Mouse (Mus musculus): ENCODE measurements around the gene Usp49. TPM values are rescaled to one million over a fixed set of nuclear protein-coding genes. Genes with fewer than 3 reads are reported as not detected.

The Usp49 gene
- polyA plus RNA-seq, 1 experiment: 4.6 TPM

DNA sequence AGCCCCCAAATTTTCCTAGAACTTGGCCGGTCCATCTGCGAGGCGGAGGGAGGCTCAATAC is 63.8 kb downstream of the Usp49 start, which contains the start of gene Gm21981:
TSS of gene Gm21981 (minus strand) at position 14 of the 61 bp plus-strand sequence.
- TF ChIP-seq CTCF (IDR thresholded peaks at IDR 0.05; ENCODE audit: extremely low read depth, insufficient read length, insufficient replicate concordance, low read depth, low read length): no peak
- TF ChIP-seq POLR2A (IDR thresholded peaks at IDR 0.05; ENCODE audit: low read depth, low read length): no peak
- WGBS: 3% methylated on average over 3 of the region's 3 CpGs
- H3K27ac ChIP-seq (ENCODE audit: insufficient read depth, low read depth, low read length): no peak within 1 kb of the TSS
- H3K36me3 ChIP-seq (ENCODE audit: control insufficient read depth, insufficient read depth, low read length): no peaks in the 10 kb centered on the region
- no peaks in the 10 kb centered on the region for H3K27me3 ChIP-seq (ENCODE audit: control insufficient read depth, insufficient read depth, low read length)
- H3K4me3 ChIP-seq (ENCODE audit: low read depth, low read length): peak within 1 kb of the TSS; percentile 86
- peaks cover 2% of the 10 kb centered on the region for H3K4me1 ChIP-seq (ENCODE audit: control insufficient read depth, insufficient read depth, insufficient read length, low read length)

DNA sequence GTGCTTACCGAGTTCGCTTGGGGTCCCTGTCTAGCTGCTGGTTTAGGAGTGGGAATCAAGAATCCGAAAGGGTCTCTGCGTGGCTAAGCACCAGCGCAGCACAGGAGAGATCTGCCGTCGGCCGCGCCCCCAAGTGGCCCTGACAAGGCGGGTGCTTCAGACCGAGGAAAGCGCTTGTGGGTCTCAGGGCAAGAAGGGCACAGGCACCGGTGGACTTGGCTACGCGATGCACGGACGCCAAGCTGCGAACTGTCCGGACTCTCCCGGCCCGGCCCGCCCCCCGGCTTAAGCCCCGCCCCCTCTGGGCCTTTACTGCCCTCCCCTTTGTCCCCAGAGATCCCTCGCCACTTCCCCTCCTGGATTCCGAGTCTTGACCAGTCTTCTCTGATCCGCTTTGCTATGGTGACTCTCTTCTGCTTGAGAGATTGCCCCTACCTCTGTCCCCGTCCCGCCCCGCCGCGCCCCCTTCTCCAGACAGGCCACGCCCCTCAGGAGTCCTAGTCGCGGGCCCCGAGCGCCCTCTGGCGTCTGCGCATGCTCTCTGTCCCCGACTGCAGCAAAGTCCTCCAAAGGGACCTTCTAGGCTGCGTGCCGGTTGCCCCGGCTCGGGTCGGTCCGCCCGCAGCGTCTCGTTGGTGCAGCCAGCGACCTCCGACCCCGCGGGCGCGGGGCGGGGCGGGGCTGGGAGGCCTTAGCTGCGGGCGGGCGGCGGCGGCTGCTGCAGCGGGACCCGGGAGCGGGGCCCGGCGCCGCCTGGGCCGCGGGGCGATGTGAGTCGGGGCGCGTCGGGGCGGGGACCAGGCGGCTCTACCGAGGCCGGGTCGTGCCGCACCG is 64.2 kb downstream of the Usp49 start, which contains the start of gene Prickle4:
TSS of gene Prickle4 (minus strand) at position 234 of the 834 bp plus-strand sequence.
- no peak within 1 kb of the TSS for H3K27ac ChIP-seq (ENCODE audit: insufficient read depth, low read depth, low read length)
- H3K27me3 ChIP-seq (ENCODE audit: control insufficient read depth, insufficient read depth, low read length): no peaks in the 10 kb centered on the region
- H3K4me1 ChIP-seq (ENCODE audit: control insufficient read depth, insufficient read depth, insufficient read length, low read length): peaks cover 2% of the 10 kb centered on the region; the same call in 1 of the 2 replicates
- peak within 1 kb of the TSS; percentile 86 for H3K4me3 ChIP-seq (ENCODE audit: low read depth, low read length)
- TF ChIP-seq CTCF (IDR thresholded peaks at IDR 0.05; ENCODE audit: extremely low read depth, insufficient read length, insufficient replicate concordance, low read depth, low read length) (peak; percentile 64), POLR2A (IDR thresholded peaks at IDR 0.05; ENCODE audit: low read depth, low read length) (no peak)
- peaks cover 2% of the 10 kb centered on the region; the same call in 1 of the 2 replicates for H3K36me3 ChIP-seq (ENCODE audit: control insufficient read depth, insufficient read depth, low read length)
- 1% methylated on average over 82 of the region's 82 CpGs for WGBS

DNA sequence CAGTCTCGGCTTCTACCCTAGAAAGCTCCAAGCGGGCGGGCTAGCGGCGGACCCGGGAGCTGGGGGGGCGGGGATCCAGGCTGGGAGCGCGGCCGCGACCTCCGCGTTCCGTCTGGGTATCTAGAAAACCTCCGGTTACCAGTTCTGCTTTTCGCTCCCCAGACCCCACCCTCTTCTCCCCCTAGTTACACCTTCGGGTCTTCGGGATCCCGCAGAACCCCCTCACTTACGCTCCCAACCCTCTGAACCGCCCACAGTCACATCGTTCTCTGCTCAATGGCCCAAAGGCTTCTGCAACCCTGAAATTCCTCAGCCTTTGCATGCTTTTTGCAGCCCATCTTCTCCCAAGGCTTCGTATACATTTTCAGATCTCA is 64.8 kb downstream of the Usp49 start:
- TF ChIP-seq POLR2A (IDR thresholded peaks at IDR 0.05; ENCODE audit: low read depth, low read length) (no peak), CTCF (IDR thresholded peaks at IDR 0.05; ENCODE audit: extremely low read depth, insufficient read length, insufficient replicate concordance, low read depth, low read length) (no peak)
- Histone ChIP-seq H3K4me1 (ENCODE audit: control insufficient read depth, insufficient read depth, insufficient read length, low read length) (peaks cover 2% of the 10 kb centered on the region; the same call in 1 of the 2 replicates), H3K4me3 (ENCODE audit: low read depth, low read length) (peak overlapping the region; percentile 86), H3K36me3 (ENCODE audit: control insufficient read depth, insufficient read depth, low read length) (peaks cover 2% of the 10 kb centered on the region; the same call in 1 of the 2 replicates), H3K27me3 (ENCODE audit: control insufficient read depth, insufficient read depth, low read length) (no peaks in the 10 kb centered on the region), H3K27ac (ENCODE audit: insufficient read depth, low read depth, low read length) (no peak overlapping the region)
- under 1% methylated on average over 23 of the region's 23 CpGs for WGBS

DNA sequence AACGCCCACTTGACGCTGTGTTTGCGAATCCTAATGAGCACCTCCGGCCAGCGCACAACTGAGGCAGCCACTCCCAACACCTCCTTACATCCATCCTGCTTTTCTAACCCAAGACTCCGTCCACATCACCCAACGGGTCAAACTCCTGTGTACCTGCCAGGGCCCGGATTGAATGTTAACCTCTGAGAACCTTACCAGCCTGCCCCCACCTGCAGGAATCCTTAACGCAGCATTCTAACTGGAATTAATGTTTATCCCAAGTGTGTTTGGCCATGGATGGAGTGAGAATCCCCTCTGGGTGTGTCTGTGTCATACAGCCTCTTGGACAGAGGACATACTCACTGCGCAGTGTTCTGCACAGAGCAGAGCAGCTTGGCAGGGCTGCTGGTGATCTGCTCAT is 67.7 kb downstream of the Usp49 start:
- no peak overlapping the region for H3K27ac ChIP-seq (ENCODE audit: insufficient read depth, low read depth, low read length)
- H3K36me3 ChIP-seq (ENCODE audit: control insufficient read depth, insufficient read depth, low read length): peaks cover 4% of the 10 kb centered on the region; the same call in 1 of the 2 replicates
- H3K4me1 ChIP-seq (ENCODE audit: control insufficient read depth, insufficient read depth, insufficient read length, low read length): peaks cover 2% of the 10 kb centered on the region; the same call in 1 of the 2 replicates
- WGBS: 91% methylated on average over 10 of the region's 10 CpGs
- TF ChIP-seq POLR2A (IDR thresholded peaks at IDR 0.05; ENCODE audit: low read depth, low read length): no peak
- no peak for TF ChIP-seq CTCF (IDR thresholded peaks at IDR 0.05; ENCODE audit: extremely low read depth, insufficient read length, insufficient replicate concordance, low read depth, low read length)
- no peak overlapping the region for H3K4me3 ChIP-seq (ENCODE audit: low read depth, low read length)
- no peaks in the 10 kb centered on the region for H3K27me3 ChIP-seq (ENCODE audit: control insufficient read depth, insufficient read depth, low read length)

DNA sequence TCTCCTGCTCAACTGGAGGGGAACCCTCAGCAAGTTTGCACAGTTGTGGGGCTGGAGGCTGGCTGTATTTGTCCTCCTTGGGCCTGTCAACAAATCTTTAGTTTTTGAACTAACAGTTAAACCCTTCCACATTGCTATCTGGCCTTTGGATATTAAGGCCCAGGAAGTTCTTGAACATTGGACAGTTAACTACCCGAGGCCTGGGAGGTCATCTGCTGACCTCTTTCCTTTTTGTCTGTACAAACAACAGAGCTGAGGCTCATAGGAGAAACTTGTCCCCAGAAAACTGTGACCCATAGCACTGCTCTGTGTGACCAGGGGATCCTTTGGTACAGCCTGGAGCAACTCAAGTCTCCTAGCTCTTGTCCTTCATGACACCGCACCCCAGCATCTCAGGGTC is 68.6 kb downstream of the Usp49 start:
- WGBS: 74% methylated on average over 2 of the region's 2 CpGs
- peaks cover 2% of the 10 kb centered on the region; the same call in 1 of the 2 replicates for H3K4me1 ChIP-seq (ENCODE audit: control insufficient read depth, insufficient read depth, insufficient read length, low read length)
- TF ChIP-seq POLR2A (IDR thresholded peaks at IDR 0.05; ENCODE audit: low read depth, low read length) (no peak), CTCF (IDR thresholded peaks at IDR 0.05; ENCODE audit: extremely low read depth, insufficient read length, insufficient replicate concordance, low read depth, low read length) (no peak)
- H3K36me3 ChIP-seq (ENCODE audit: control insufficient read depth, insufficient read depth, low read length): peaks cover 4% of the 10 kb centered on the region; the same call in 1 of the 2 replicates
- no peaks in the 10 kb centered on the region for H3K27me3 ChIP-seq (ENCODE audit: control insufficient read depth, insufficient read depth, low read length)
- H3K4me3 ChIP-seq (ENCODE audit: low read depth, low read length): no peak overlapping the region
- no peak overlapping the region for H3K27ac ChIP-seq (ENCODE audit: insufficient read depth, low read depth, low read length)

DNA sequence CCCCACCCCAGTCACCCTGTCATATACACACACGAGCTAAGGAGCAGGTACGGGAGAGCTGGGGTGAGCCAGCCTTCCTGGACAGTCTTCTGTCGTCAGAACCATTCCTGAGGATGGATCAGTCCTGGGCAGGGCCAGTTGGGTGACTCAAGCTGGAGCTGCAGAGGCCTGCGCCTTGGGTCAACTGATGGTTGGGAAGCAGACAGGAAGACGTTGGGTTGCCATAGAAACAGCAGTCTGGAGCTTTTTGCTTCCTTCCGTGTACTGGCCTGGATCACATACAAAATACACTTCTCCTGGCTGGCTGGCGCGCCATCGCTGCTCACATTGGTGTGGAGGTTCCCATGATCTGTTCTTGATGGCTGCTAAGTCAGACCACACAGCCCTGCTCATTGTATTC is 71.3 kb downstream of the Usp49 start:
- no peak overlapping the region for H3K27ac ChIP-seq (ENCODE audit: insufficient read depth, low read depth, low read length)
- H3K4me1 ChIP-seq (ENCODE audit: control insufficient read depth, insufficient read depth, insufficient read length, low read length): no peaks in the 10 kb centered on the region; the same call in 1 of the 2 replicates
- 88% methylated on average over 9 of the region's 9 CpGs for WGBS
- peaks cover 4% of the 10 kb centered on the region; the same call in 1 of the 2 replicates for H3K36me3 ChIP-seq (ENCODE audit: control insufficient read depth, insufficient read depth, low read length)
- no peak overlapping the region for H3K4me3 ChIP-seq (ENCODE audit: low read depth, low read length)
- no peak for TF ChIP-seq CTCF (IDR thresholded peaks at IDR 0.05; ENCODE audit: extremely low read depth, insufficient read length, insufficient replicate concordance, low read depth, low read length)
- TF ChIP-seq POLR2A (IDR thresholded peaks at IDR 0.05; ENCODE audit: low read depth, low read length): no peak
- H3K27me3 ChIP-seq (ENCODE audit: control insufficient read depth, insufficient read depth, low read length): no peaks in the 10 kb centered on the region

DNA sequence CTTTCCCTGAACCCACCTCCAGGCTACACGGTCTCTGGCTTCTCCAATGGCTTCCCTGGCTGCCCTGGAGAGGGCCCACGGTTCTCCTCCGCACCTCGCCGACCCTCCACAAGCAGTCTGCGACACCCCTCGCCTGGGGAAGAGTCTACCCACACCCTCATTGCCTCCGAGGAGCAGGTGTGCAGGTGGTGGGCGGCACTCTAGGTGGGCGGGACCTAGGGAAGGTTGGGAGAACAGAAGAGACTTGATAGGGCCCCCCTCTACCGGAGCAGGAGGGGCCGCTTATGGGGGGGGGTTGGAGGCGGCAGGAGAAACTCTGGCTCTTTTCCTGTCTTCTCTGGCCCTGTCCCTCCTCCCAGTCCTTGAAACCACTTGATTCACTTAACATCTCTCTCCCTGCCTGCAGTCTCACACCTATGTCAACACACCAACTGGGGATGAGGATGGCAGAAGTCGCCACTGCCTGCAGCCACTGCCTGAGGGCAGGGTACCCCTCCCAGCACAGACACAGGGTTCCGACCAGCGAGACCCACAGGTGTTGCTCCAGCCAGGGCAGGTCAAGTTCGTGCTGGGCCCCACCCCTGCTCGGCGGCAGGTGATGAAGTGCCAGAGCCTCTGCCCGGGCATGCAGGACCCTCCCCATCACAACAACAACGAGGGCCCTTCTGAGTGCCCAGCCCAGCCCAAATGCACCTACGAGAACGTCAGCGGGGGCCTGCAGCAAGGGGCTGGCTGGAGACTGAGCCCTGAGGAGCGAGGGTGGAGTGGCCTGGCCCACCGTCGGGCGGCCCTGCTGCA is 72.3 kb downstream of the Usp49 start:
- Histone ChIP-seq H3K27ac (ENCODE audit: insufficient read depth, low read depth, low read length) (no peak overlapping the region), H3K4me3 (ENCODE audit: low read depth, low read length) (no peak overlapping the region), H3K27me3 (ENCODE audit: control insufficient read depth, insufficient read depth, low read length) (no peaks in the 10 kb centered on the region), H3K36me3 (ENCODE audit: control insufficient read depth, insufficient read depth, low read length) (peaks cover 4% of the 10 kb centered on the region; the same call in 1 of the 2 replicates), H3K4me1 (ENCODE audit: control insufficient read depth, insufficient read depth, insufficient read length, low read length) (peaks cover 1% of the 10 kb centered on the region; the same call in 1 of the 2 replicates)
- no peak for TF ChIP-seq POLR2A (IDR thresholded peaks at IDR 0.05; ENCODE audit: low read depth, low read length)
- WGBS: 79% methylated on average over 28 of the region's 28 CpGs

All from small intestine, adult 2 months (tissue).